Mouse (Mus musculus) heart, embryonic 10.5 days (tissue): ENCODE measurements at regions not wholly inside any gene's neighbourhood (a gene's known extent, or its start where the extent isn't known, plus 50 kb on each side); places are given as distances from the start of the nearest gene placed in this dataset.

Experiments
- DNase-seq: peaks from one replicate; pipeline ENCODE4 v3.0.0-alpha.2; 2017; ENCODE audit warnings: low spot score
- H3K27ac ChIP-seq: fragments of 300-500 bp; sonication (generic); 2 replicates; pipeline ENCODE4 v1.5.1; 2016; ENCODE audit warnings: mild to moderate bottlenecking
- H3K27me3 ChIP-seq: fragments of 300-500 bp; sonication (generic); 2 replicates; pipeline ENCODE4 v1.6.1; 2016; ENCODE audit warnings: mild to moderate bottlenecking; ENCODE audit not compliant: poor library complexity, insufficient read depth, severe bottlenecking
- H3K36me3 ChIP-seq: fragments of 300-500 bp; sonication (generic); 2 replicates; pipeline ENCODE4 v1.6.1; 2016; ENCODE audit warnings: mild to moderate bottlenecking, moderate library complexity
- H3K4me1 ChIP-seq: fragments of 300-500 bp; sonication (generic); 2 replicates; pipeline ENCODE4 v1.6.1; 2016; ENCODE audit warnings: mild to moderate bottlenecking
- H3K4me3 ChIP-seq: fragments of 300-500 bp; sonication (generic); 2 replicates; pipeline ENCODE4 v1.5.1; 2016; ENCODE audit warnings: mild to moderate bottlenecking, moderate library complexity
- H3K9me3 ChIP-seq: fragments of 300-500 bp; sonication (generic); 2 replicates; pipeline ENCODE4 v1.6.1; 2016; ENCODE audit warnings: mild to moderate bottlenecking, moderate library complexity
- WGBS: fragments of 180-500 bp; shearing (Covaris S2); methylation state at CpG from one replicate; pipeline ENCODE4 v1.1.7; 2016; 5-methylcytosine and 5-hydroxymethylcytosine counted together

DNA sequence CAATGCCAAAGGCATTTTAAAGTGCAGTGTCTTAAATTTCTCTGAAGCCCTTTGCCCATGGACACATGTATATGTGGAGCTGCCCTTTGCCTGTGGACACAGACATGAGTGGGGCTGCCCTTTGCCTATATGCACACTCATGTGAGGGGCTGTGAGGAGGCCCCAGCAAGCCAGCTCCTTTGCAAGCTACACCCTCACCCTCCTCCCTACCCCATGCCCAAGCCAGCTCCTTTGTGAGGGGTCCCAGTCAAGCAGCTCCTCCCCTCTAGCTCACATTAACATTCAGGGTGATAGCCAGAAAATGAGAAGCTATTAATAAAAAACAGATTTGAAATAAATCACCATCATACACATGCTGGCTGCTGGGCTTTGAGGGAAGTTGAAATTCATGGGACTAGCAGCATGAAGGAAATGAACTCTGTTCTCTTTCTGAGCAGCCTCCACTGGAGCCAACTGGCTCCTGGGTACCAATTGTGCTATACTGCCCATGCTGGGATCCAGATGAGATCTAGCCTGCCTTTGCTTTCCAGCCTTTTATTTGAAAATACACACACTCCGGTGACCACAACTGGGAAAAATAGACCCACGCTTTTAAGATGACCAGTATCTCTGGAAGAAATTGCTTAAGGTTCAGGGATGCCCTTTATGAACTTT is 151.4 kb downstream of the Abcc12 start:
- H3K27me3 ChIP-seq, result no peaks in the 10 kb centered on the region
- H3K4me3 ChIP-seq, result no peak overlapping the region
- no peak for DNase-seq
- WGBS, result 94% methylated on average over 2 of the region's 2 CpGs
- H3K27ac ChIP-seq, result no peak overlapping the region
- no peaks in the 10 kb centered on the region for H3K4me1 ChIP-seq
- no peaks in the 10 kb centered on the region for H3K36me3 ChIP-seq
- no peaks in the 10 kb centered on the region for H3K9me3 ChIP-seq

DNA sequence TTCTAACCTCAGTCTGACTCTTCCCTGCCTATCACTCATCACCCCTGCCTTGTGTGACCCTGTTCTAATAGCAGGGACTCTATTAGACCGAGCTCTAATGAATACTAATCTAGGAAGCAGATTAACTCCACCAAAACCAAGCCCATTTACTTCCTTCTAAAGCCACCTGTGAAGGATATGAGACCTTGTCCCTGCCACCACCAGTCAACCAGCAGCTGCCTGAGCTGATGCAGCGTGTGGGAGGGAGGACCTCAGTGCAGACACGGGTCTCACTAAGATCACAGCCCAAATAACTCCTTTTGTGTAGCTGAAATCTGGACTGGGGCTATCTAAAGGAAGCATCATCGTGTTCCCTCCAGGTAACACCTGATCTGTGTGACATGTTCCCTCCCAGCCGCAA is 152.4 kb downstream of the Abcc12 start:
- 62% methylated on average over 5 of the region's 5 CpGs for WGBS
- no peak for DNase-seq

DNA sequence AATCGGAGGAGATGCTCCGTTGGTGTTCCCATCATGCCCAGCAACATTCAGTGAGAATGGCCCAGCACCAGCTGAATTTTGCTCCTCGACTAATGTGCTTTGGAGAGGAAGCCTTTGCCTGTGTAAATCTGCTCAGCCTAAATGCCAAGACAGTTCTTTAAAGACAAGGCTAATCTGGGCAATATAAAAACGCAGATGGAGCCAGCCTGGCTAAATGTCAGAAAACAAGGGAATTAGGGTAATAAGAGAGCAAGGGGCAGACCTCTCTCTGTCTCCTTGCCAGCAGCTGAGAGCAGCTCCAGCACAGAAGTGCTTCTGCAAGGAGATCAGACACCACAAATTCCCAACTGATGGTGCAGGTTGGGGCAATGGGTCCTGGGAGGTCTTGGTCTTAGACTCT is 154.4 kb downstream of the Abcc12 start:
- Histone ChIP-seq H3K36me3 (no peaks in the 10 kb centered on the region), H3K27me3 (no peaks in the 10 kb centered on the region), H3K4me1 (no peaks in the 10 kb centered on the region), H3K27ac (no peak overlapping the region), H3K4me3 (no peak overlapping the region), H3K9me3 (no peaks in the 10 kb centered on the region)
- no peak for DNase-seq
- 68% methylated on average over 4 of the region's 4 CpGs for WGBS

More for the DNA sequence above, 152.4 kb downstream of the Abcc12 start:
- no peaks in the 10 kb centered on the region for H3K9me3 ChIP-seq
- no peaks in the 10 kb centered on the region for H3K27me3 ChIP-seq
- H3K27ac ChIP-seq, result no peak overlapping the region
- H3K36me3 ChIP-seq, result no peaks in the 10 kb centered on the region
- no peaks in the 10 kb centered on the region for H3K4me1 ChIP-seq
- no peak overlapping the region for H3K4me3 ChIP-seq

DNA sequence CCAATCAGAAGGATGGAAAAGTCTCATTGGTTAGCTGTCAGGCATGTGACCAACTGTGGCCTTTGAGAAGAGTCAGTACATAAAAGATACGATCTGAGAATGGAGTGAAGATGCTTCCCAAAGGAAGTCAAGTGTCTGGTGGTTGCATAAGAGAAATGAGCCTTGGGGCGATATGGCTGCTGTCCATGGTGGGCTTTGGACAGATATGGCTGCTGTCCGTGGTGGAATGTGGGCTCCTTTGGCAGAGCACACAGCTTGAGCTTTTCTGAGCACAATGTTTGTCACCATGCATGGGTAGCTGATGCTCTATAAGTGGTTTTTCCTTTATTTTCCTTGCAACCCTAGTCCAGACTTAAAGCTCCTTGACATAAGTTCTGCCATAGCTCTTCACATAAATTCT is 155.1 kb downstream of the Abcc12 start:
- DNase-seq, result no peak
- H3K9me3 ChIP-seq, result no peaks in the 10 kb centered on the region
- H3K36me3 ChIP-seq, result no peaks in the 10 kb centered on the region
- no peak overlapping the region for H3K4me3 ChIP-seq
- no peaks in the 10 kb centered on the region for H3K27me3 ChIP-seq
- WGBS, result 74% methylated on average over 3 of the region's 3 CpGs
- H3K27ac ChIP-seq, result no peak overlapping the region
- no peaks in the 10 kb centered on the region for H3K4me1 ChIP-seq

DNA sequence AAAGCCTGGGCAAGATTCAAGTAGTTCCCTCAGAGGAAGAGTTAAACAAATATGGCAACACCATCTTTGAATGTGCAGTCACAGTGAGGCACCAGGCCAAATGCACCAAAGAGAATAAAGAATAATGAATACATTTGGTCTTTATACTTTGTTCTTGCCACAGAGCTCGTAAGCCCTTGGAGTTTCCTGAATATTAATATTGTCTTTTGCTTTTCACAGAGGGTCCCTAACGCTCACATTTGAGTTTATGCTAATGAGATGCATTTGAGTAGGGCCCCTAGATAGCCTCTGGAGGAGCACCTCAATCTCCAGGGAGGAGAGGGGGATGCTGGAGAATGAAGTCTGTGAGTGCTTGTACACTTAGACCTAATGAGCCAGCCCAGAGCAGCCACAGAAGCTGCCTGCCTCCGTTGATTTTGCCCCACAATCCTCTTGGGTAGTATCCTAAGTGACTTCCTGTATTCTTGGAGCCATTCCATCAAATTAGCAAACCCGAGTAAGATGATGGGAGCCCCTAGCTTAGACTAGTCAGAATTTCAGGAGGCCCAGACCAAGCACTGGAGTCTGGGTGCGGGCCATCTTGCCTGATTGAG is 161.3 kb downstream of the Abcc12 start:
- no peaks in the 10 kb centered on the region for H3K9me3 ChIP-seq
- no peaks in the 10 kb centered on the region for H3K4me1 ChIP-seq
- no peak for DNase-seq
- H3K27ac ChIP-seq, result no peak overlapping the region
- WGBS, result 76% methylated on average over 5 of the region's 5 CpGs
- H3K36me3 ChIP-seq, result no peaks in the 10 kb centered on the region
- no peaks in the 10 kb centered on the region for H3K27me3 ChIP-seq
- H3K4me3 ChIP-seq, result no peak overlapping the region

DNA sequence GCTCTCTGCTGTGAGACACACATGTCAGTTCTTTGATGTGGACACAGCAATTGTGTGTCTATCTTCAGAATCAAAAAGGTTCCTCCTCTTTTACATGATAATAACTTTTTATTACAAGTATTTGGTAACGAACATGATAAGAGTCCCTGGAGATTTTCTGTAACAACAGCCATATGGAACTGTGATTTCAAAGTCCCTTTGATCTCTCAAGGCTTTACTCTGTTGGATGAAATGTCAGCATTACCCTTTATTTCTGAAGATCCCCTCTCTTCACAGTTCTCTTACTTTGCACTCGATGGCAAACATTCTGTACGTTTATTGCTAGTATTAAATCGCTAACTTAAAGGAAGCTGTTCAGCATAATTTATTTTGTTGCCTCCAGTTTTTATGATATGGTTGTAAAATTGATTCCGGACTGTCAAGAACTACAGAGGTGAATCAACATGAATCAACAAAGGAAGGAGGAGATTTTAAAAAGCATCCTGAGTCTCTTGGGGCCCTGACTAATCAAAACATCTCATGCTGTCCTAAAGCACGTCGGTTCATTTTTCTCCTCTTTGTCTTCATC is 162.0 kb downstream of the Abcc12 start:
- 80% methylated on average over 7 of the region's 7 CpGs for WGBS
- no peaks in the 10 kb centered on the region for H3K36me3 ChIP-seq
- no peak overlapping the region for H3K4me3 ChIP-seq
- H3K4me1 ChIP-seq, result no peaks in the 10 kb centered on the region
- no peaks in the 10 kb centered on the region for H3K27me3 ChIP-seq
- no peak overlapping the region for H3K27ac ChIP-seq
- no peak for DNase-seq
- no peaks in the 10 kb centered on the region for H3K9me3 ChIP-seq

DNA sequence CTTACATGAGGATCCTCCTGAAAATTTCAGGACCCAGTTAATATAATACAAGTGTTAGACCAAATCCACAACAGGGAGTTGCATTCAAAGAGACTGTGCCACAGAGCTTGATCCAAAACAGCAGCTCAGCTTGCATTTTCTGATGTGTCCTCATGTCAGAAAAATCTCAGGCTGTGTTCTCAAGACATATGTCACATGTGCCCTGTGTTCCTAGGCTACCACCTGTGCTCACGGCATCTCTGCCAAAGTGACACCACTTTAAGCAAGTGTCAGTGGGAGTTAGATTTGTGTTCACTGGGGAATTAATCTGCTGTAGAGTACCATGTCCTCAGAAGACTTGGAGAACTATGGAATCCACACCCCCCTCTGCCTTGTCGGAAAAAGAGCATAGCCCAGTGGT is 165.3 kb downstream of the Abcc12 start:
- Histone ChIP-seq H3K4me3 (no peak overlapping the region), H3K27ac (no peak overlapping the region), H3K4me1 (no peaks in the 10 kb centered on the region), H3K9me3 (no peaks in the 10 kb centered on the region), H3K27me3 (no peaks in the 10 kb centered on the region), H3K36me3 (no peaks in the 10 kb centered on the region)
- 87% methylated on average over 2 of the region's 2 CpGs for WGBS
- no peak for DNase-seq

DNA sequence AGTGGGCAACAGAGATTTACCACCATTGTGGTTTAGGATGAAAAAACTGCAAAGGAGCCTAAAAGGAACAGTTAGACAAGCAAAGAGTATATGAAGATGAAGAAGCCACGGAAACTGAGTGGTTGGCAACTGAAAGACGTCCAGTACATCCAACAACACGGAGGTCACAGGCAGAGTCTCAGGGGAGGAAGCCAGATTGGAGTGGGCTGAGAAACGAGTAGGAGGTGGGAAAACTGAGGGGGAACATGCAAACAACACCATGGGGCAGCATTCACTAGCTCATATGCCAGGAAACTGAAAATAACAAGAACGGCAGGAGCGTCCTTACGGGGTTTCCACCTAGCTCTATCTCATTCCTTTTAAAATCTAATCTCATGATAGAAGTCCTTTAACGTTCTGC is 169.3 kb downstream of the Abcc12 start:
- DNase-seq, result no peak
- Histone ChIP-seq H3K9me3 (no peaks in the 10 kb centered on the region), H3K36me3 (no peaks in the 10 kb centered on the region), H3K4me3 (no peak overlapping the region), H3K4me1 (no peaks in the 10 kb centered on the region), H3K27me3 (no peaks in the 10 kb centered on the region), H3K27ac (no peak overlapping the region)
- 77% methylated on average over 8 of the region's 8 CpGs for WGBS

DNA sequence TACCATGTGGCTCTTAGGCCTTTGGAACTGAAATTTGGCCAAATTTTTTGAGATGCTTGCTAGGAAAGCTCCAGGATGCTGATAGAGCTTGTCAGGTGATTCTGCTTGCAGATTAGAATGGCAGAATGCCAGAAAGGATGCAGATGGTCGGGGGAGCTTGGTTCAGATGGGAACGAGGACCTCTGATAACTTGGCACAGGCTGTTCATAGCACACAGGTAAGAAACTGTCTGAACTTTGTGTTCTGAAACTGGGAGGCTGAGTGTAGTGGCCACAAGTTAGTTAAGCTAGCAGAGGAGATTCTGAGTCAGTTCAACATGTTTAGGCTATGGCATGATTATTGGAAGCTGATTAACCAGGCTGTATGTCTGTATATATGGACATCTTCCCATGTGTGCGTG is 174.3 kb downstream of the Abcc12 start:
- Histone ChIP-seq H3K27ac (no peak overlapping the region), H3K27me3 (no peaks in the 10 kb centered on the region), H3K4me3 (no peak overlapping the region), H3K4me1 (no peaks in the 10 kb centered on the region), H3K9me3 (no peaks in the 10 kb centered on the region), H3K36me3 (no peaks in the 10 kb centered on the region)
- WGBS, result 66% methylated on average over 3 of the region's 3 CpGs
- no peak for DNase-seq

DNA sequence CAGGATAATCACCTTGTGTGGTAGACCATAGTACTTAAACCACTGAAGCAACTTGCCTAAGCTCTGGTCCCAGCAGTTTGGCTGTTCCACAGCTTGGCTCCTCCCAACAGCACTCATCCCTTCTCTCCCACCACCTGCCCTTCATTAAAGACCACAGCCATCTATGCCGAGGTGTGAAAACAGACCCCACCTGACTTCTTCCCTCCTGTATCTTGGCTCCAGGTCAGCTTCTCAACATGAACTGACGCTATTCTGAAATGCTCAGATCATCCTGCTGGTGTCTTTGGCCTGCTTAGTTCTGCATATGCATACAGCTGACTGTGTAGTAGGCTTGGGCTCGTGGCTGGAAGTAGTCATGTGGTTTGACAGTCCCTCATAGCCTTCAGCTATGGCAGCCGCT is 177.1 kb downstream of the Abcc12 start:
- Histone ChIP-seq H3K27ac (no peak overlapping the region), H3K4me3 (no peak overlapping the region), H3K9me3 (no peaks in the 10 kb centered on the region), H3K36me3 (no peaks in the 10 kb centered on the region), H3K4me1 (no peaks in the 10 kb centered on the region), H3K27me3 (no peaks in the 10 kb centered on the region)
- WGBS, result 76% methylated on average over 4 of the region's 4 CpGs
- DNase-seq, result no peak

DNA sequence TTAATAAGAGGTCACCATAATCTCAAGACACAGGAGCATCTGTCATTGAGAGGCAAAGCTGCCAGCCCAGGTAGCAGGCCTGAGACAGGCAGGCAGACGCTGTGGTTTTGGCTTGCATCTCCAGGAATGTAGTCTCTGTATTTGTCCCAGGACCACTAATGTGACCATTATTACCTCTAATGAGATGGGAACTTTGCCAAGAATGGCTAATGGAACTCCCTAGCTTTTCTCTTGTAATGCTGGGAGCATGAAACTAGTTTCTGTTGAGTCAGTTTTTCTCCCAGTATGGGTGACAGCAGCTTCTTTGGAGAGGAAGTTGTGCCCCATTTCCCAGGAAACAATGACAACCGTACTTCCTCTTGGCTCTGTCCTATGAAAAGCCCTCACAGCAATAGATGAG is 178.5 kb downstream of the Abcc12 start:
- H3K4me3 ChIP-seq, result no peak overlapping the region
- WGBS, result 73% methylated on average over 2 of the region's 2 CpGs
- DNase-seq, result no peak
- no peaks in the 10 kb centered on the region for H3K9me3 ChIP-seq
- no peaks in the 10 kb centered on the region for H3K27me3 ChIP-seq
- no peaks in the 10 kb centered on the region for H3K36me3 ChIP-seq
- no peak overlapping the region for H3K27ac ChIP-seq
- no peaks in the 10 kb centered on the region for H3K4me1 ChIP-seq

DNA sequence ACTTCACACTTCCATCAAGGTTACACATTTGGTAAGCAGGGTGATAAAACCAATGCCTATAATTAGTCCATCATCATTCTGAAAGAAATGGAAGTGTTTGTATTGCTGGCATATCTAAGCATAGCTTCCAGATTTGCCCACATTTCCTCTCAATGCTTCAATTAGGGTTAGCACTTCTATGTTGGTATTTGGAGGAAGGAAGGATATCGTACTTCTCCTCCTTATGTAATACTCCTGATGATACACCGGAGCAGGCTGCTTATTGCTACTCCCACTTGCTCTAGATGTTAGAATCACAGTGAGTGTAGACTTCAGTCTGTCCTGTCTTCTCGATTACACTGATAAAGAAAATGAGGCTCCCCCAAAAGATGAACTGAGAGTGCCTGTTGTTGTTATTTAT is 185.4 kb downstream of the Abcc12 start:
- H3K4me1 ChIP-seq, result no peaks in the 10 kb centered on the region
- H3K4me3 ChIP-seq, result no peak overlapping the region
- H3K27me3 ChIP-seq, result no peaks in the 10 kb centered on the region
- WGBS, result 87% methylated on average over 3 of the region's 3 CpGs
- no peaks in the 10 kb centered on the region for H3K36me3 ChIP-seq
- DNase-seq, result no peak
- no peaks in the 10 kb centered on the region for H3K9me3 ChIP-seq
- no peak overlapping the region for H3K27ac ChIP-seq

DNA sequence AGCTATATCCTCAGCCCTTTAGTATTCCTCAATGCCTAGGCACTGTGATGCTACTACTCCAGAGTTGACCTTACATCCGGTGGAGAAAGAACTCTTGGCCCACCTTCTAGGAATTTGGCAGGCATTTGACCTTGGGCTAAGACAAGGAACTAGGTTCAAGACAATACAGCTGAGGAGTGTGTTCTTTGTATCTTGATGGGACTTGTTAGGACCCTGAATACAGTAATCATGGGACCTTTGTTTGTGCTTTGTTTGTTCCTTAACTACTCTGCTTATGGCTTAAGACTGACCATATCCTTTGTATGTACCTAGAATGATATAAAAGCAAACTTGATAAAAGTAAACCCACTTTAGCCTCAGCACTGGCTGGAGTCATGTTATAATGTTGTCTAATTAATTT is 186.7 kb downstream of the Abcc12 start:
- Histone ChIP-seq H3K36me3 (no peaks in the 10 kb centered on the region), H3K27me3 (no peaks in the 10 kb centered on the region)
- WGBS, result 79% methylated on average over 1 of the region's 1 CpGs

DNA sequence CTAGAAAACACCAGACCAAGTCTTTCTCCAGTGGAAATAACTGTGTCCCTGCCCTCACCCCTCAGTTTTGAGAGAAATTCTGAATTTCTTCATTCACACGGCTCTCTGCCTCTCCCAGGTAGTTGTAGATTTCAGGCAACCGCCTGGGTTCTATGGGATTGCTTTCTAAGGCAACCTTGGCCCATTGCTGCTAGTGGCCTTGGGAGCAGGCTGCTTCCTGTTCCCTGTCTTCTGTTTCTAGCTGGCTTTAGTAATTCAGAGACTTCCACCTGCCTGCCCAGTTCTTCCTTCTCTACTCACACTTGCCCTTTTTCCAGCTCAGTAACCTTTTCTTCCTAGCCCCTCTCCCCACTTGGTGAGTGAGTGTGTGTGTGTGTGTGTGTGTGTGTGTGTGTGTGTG is 187.1 kb downstream of the Abcc12 start:
- Histone ChIP-seq H3K4me1 (peaks cover 4% of the 10 kb centered on the region; the same call in 1 of the 2 replicates), H3K27me3 (no peaks in the 10 kb centered on the region), H3K36me3 (no peaks in the 10 kb centered on the region), H3K9me3 (no peaks in the 10 kb centered on the region), H3K4me3 (no peak overlapping the region), H3K27ac (no peak overlapping the region)
- 78% methylated on average over 2 of the region's 2 CpGs for WGBS
- no peak for DNase-seq

More for the DNA sequence above, 186.7 kb downstream of the Abcc12 start:
- Histone ChIP-seq H3K27ac (no peak overlapping the region), H3K4me1 (peaks cover 4% of the 10 kb centered on the region; the same call in 1 of the 2 replicates), H3K9me3 (no peaks in the 10 kb centered on the region), H3K4me3 (no peak overlapping the region)
- DNase-seq, result no peak
